Comparison of ENCODE assay signal across 20 mouse cellular contexts in genomic region chr8:125287311-125287710, GRCm38 (mm10).
DNase-seq lines count a peak whose midpoint lies in the region; ATAC-seq and TF ChIP-seq lines count a peak whose summit lies in the region.
"Had no signal": no experiment of that assay in that cellular context is flagged by ENCODE, and none has a peak within 500 bp of the region (broad histone marks: within the 10 kb centered on the region; RNA-seq: fewer than 3 reads in every experiment).

No protein-coding gene starts in this region.

- no peaks in the 10 kb centered on the region for H3K9me3 ChIP-seq in kidney, embryonic 15.5 days (replicated peaks)
- H3K9me3 ChIP-seq: limb, embryonic 15.5 days; liver, embryonic 15.5 days had no signal

- TF ChIP-seq POLR2A in brain, embryonic 14.5 days (IDR thresholded peaks at IDR 0.05; ENCODE audit: borderline replicate concordance, extremely low read depth, insufficient read depth, insufficient read length, poor library complexity, severe bottlenecking): no peak

- H3K4me2 ChIP-seq in kidney, embryonic 15.5 days: no peak overlapping the region
- H3K4me2 ChIP-seq: limb, embryonic 15.5 days; liver, embryonic 15.5 days; midbrain, embryonic 12.5 days; neural tube, embryonic 12.5 days had no signal

- ATAC-seq in kidney, embryonic 15.5 days (replicated peaks; ENCODE audit: low FRiP score): no peak
- ATAC-seq: hindbrain, embryonic 16.5 days; intestine, embryonic 16.5 days had no signal

- H3K27me3 ChIP-seq in kidney, embryonic 15.5 days: no peaks in the 10 kb centered on the region
- H3K27me3 ChIP-seq: CH12.LX; limb, embryonic 15.5 days; liver, embryonic 15.5 days; neural tube, embryonic 12.5 days had no signal

- no peak for TF ChIP-seq CTCF in gastrocnemius, adult 2 months (IDR thresholded peaks at IDR 0.05)
- no peak for TF ChIP-seq CTCF in brain, embryonic 14.5 days (IDR thresholded peaks at IDR 0.05; ENCODE audit: borderline replicate concordance, extremely low read depth, insufficient read depth, insufficient read length)

- intact Hi-C loops in gastrocnemius, adult 2 months (cut with DNase I): loop anchor here (5.0 kb wide), 1 partner anchor 90 kb away; no protein-coding TSS in a partner anchor

- no peak overlapping the region for H3K4me3 ChIP-seq in gastrocnemius, adult 2 months
- H3K4me3 ChIP-seq in kidney, embryonic 15.5 days (replicated peaks): no peak overlapping the region
- peak overlapping the region; percentile 13; the same call in 1 of the 2 replicates for H3K4me3 ChIP-seq in macrophage (ENCODE audit: inconsistent target)
- H3K4me3 ChIP-seq: limb, embryonic 15.5 days; liver, embryonic 15.5 days; midbrain, embryonic 12.5 days; neural tube, embryonic 12.5 days had no signal

- no peak overlapping the region for H3K9ac ChIP-seq in kidney, embryonic 15.5 days
- H3K9ac ChIP-seq: limb, embryonic 15.5 days; liver, embryonic 15.5 days; midbrain, embryonic 12.5 days; neural tube, embryonic 12.5 days had no signal

- H3K4me1 ChIP-seq in kidney, embryonic 15.5 days: peaks cover 49% of the 10 kb centered on the region
- H3K4me1 ChIP-seq: liver, embryonic 15.5 days; neural tube, embryonic 12.5 days had no signal

- 62% methylated on average over 4 of the region's 4 CpGs for WGBS in kidney, embryonic 15.5 days
- 79% methylated on average over 4 of the region's 4 CpGs for WGBS in macrophage (ENCODE audit: missing documents)

- no peak for DNase-seq in gastrocnemius, adult 2 months
- DNase-seq in gastrocnemius, adult 18-20 months (ENCODE audit: low spot score): no peak
- no peak for DNase-seq in kidney, adult 18-20 months
- peak; percentile 43 for DNase-seq in brain, embryonic 14.5 days (ENCODE audit: low read depth)
- no peak for DNase-seq in frontal cortex, adult 2 months (ENCODE audit: extremely low spot score in 1 of 2, low spot score in 1 of 2)
- no peak for DNase-seq in cerebellum, adult 18-20 months
- DNase-seq: cerebellum, postnatal 14 days; embryo, embryonic 11 days; gastrocnemius, postnatal 36 days; kidney, postnatal 25 days; thymus, postnatal 4 days had no signal

- H3K36me3 ChIP-seq in kidney, embryonic 15.5 days: no peaks in the 10 kb centered on the region
- no peaks in the 10 kb centered on the region for H3K36me3 ChIP-seq in macrophage (ENCODE audit: inconsistent target)
- H3K36me3 ChIP-seq: limb, embryonic 15.5 days; liver, embryonic 15.5 days; midbrain, embryonic 12.5 days; neural tube, embryonic 12.5 days had no signal

- peak overlapping the region; percentile 43 for H3K27ac ChIP-seq in gastrocnemius, adult 2 months
- H3K27ac ChIP-seq in kidney, embryonic 15.5 days: peak overlapping the region; percentile 70; the same call in 1 of the 2 replicates
- H3K27ac ChIP-seq in macrophage: peak overlapping the region; percentile 77
- H3K27ac ChIP-seq: liver, embryonic 15.5 days; midbrain, embryonic 12.5 days; neural tube, embryonic 12.5 days had no signal

- H3K79me2 ChIP-seq in macrophage (ENCODE audit: inconsistent target): no peaks in the 10 kb centered on the region
